Mouse (Mus musculus) G1E (cell line): ENCODE measurements at regions not wholly inside any gene's neighbourhood (a gene's known extent, or its start where the extent isn't known, plus 50 kb on each side); places are given as distances from the start of the nearest gene placed in this dataset.

Experiments used
- ATAC-seq: 2 replicates; pipeline ENCODE4 v1.8.0; 2016; ENCODE audit warnings: mild to moderate bottlenecking; ENCODE audit not compliant: insufficient number of reproducible peaks, poor library complexity, low FRiP score, severe bottlenecking; ENCODE audit errors: extremely low read depth
- DNase-seq: peaks from one replicate; pipeline ENCODE4 v3.0.0; 2012; ENCODE audit warnings: low spot score
- H3K27me3 ChIP-seq: 2 replicates; pipeline ENCODE4 v1.6.1; 2012; ENCODE audit warnings: mild to moderate bottlenecking, low read length, inconsistent platforms; ENCODE audit not compliant: insufficient read depth
- H3K36me3 ChIP-seq: replicated peaks from 2 replicates; pipeline ENCODE3; 2012; ENCODE audit warnings: mild to moderate bottlenecking, inconsistent platforms
- H3K4me1 ChIP-seq: 2 replicates; pipeline ENCODE4 v1.6.1; 2012; ENCODE audit warnings: low read depth, low read length, inconsistent platforms, mixed read lengths; ENCODE audit not compliant: insufficient read depth
- H3K4me3 ChIP-seq: 2 replicates; pipeline ENCODE4 v1.5.1; 2012; ENCODE audit warnings: low read depth, mild to moderate bottlenecking, inconsistent platforms, low read length, moderate library complexity, mixed read lengths
- H3K9me3 ChIP-seq: replicated peaks from 2 replicates; pipeline ENCODE4 v1.6.1; 2012; ENCODE audit warnings: inconsistent platforms
- CTCF ChIP-seq: IDR thresholded peaks from 2 replicates; pipeline ENCODE4 v1.5.1; 2012; ENCODE audit warnings: low read depth, low read length, inconsistent platforms, mixed read lengths
- GATA1 ChIP-seq: IDR thresholded peaks from 2 replicates; pipeline ENCODE4 v1.6.1; 2012; ENCODE audit warnings: borderline replicate concordance, low read length, inconsistent platforms, mixed read lengths
- GATA2 ChIP-seq: IDR thresholded peaks from 2 replicates; pipeline ENCODE4 v1.6.1; 2012; ENCODE audit warnings: low read depth, low read length, inconsistent platforms, borderline replicate concordance
- POLR2AphosphoS5 ChIP-seq: IDR thresholded peaks from 2 replicates; pipeline ENCODE4 v1.6.1; 2012; ENCODE audit warnings: low read depth, low read length, inconsistent platforms; ENCODE audit not compliant: insufficient replicate concordance
- TAL1 ChIP-seq: conservative IDR thresholded peaks from 2 replicates; pipeline ENCODE4 v1.6.1; 2012; ENCODE audit warnings: low read depth, low read length, inconsistent platforms, mixed read lengths

- H3K4me3 ChIP-seq = no peak overlapping the region
- H3K36me3 ChIP-seq = no peaks in the 10 kb centered on the region
- H3K4me1 ChIP-seq = no peaks in the 10 kb centered on the region
- TF ChIP-seq CTCF = no peak
- no peak for TF ChIP-seq GATA1
- no peak for TF ChIP-seq GATA2
- no peak for TF ChIP-seq POLR2AphosphoS5
- no peak for TF ChIP-seq TAL1
- no peak for DNase-seq
- no peaks in the 10 kb centered on the region for H3K27me3 ChIP-seq
- H3K9me3 ChIP-seq = peaks cover 10% of the 10 kb centered on the region; the same call in 1 of the 2 replicates
- no peak for ATAC-seq
Measured at GRCm38 (mm10) chr12:35303764-35304717, 230.8 kb downstream of the Ahr start.

- H3K4me3 ChIP-seq = no peak overlapping the region
- no peaks in the 10 kb centered on the region for H3K36me3 ChIP-seq
- TF ChIP-seq GATA2 (no peak), GATA1 (no peak), POLR2AphosphoS5 (no peak), CTCF (no peak), TAL1 (no peak)
- no peaks in the 10 kb centered on the region for H3K27me3 ChIP-seq
- DNase-seq (no peak), ATAC-seq (no peak)
- peaks cover 10% of the 10 kb centered on the region; the same call in 1 of the 2 replicates for H3K9me3 ChIP-seq
- no peaks in the 10 kb centered on the region for H3K4me1 ChIP-seq
Measured at GRCm38 (mm10) chr12:35303188-35303587, 231.7 kb downstream of the Ahr start.

GRCm38 (mm10) chr12:35294668-35295067, 240.2 kb downstream of the Ahr start:
- no peaks in the 10 kb centered on the region for H3K27me3 ChIP-seq
- no peaks in the 10 kb centered on the region for H3K4me1 ChIP-seq
- H3K9me3 ChIP-seq = peaks cover 6% of the 10 kb centered on the region; the same call in 1 of the 2 replicates
- TF ChIP-seq GATA2 (no peak), POLR2AphosphoS5 (no peak), CTCF (no peak), TAL1 (no peak)
- H3K4me3 ChIP-seq = no peak overlapping the region
- DNase-seq (no peak), ATAC-seq (no peak)
- no peaks in the 10 kb centered on the region for H3K36me3 ChIP-seq

- DNase-seq = no peak
- Histone ChIP-seq H3K4me3 (no peak overlapping the region), H3K4me1 (no peaks in the 10 kb centered on the region), H3K36me3 (no peaks in the 10 kb centered on the region), H3K9me3 (peaks cover 6% of the 10 kb centered on the region; the same call in 1 of the 2 replicates), H3K27me3 (no peaks in the 10 kb centered on the region)
- TF ChIP-seq GATA2 = no peak
- no peak for TF ChIP-seq POLR2AphosphoS5
- TF ChIP-seq TAL1 = no peak
- TF ChIP-seq CTCF = no peak
- no peak for TF ChIP-seq GATA1
- no peak for ATAC-seq
Measured at GRCm38 (mm10) chr12:35293566-35293965, 241.3 kb downstream of the Ahr start.

- peaks cover 6% of the 10 kb centered on the region; the same call in 1 of the 2 replicates for H3K9me3 ChIP-seq
- H3K4me1 ChIP-seq = no peaks in the 10 kb centered on the region
- no peak for TF ChIP-seq GATA1
- no peak for TF ChIP-seq CTCF
- TF ChIP-seq TAL1 = no peak
- TF ChIP-seq GATA2 = no peak
- TF ChIP-seq POLR2AphosphoS5 = no peak
- H3K36me3 ChIP-seq = no peaks in the 10 kb centered on the region
- ATAC-seq = no peak
- no peak overlapping the region for H3K4me3 ChIP-seq
- no peak for DNase-seq
- no peaks in the 10 kb centered on the region for H3K27me3 ChIP-seq
Measured at GRCm38 (mm10) chr12:35291941-35292341, 242.9 kb downstream of the Ahr start.

GRCm38 (mm10) chr12:35287974-35288373, 241.0 kb downstream of the Snx13 start:
- H3K9me3 ChIP-seq = peaks cover 4% of the 10 kb centered on the region; the same call in 1 of the 2 replicates
- no peak overlapping the region for H3K4me3 ChIP-seq
- DNase-seq (no peak), ATAC-seq (no peak)
- no peaks in the 10 kb centered on the region for H3K27me3 ChIP-seq
- H3K36me3 ChIP-seq = no peaks in the 10 kb centered on the region
- no peaks in the 10 kb centered on the region for H3K4me1 ChIP-seq
- no peak for TF ChIP-seq TAL1
- TF ChIP-seq GATA1 = no peak
- no peak for TF ChIP-seq CTCF
- no peak for TF ChIP-seq GATA2
- TF ChIP-seq POLR2AphosphoS5 = no peak
